Mouse (Mus musculus) cerebellum, adult 11-12 months (tissue): Measurements from ENCODE around the gene Gnat1.

Source experiments
- DNase-seq: peaks from one replicate; pipeline ENCODE4 v3.0.0; 2022

Gene Gnat1

GRCm38 (mm10) chr9:107625351-107626128, 54.0 kb downstream of the Gnat1 start:
- DNase-seq = no peak

DNA sequence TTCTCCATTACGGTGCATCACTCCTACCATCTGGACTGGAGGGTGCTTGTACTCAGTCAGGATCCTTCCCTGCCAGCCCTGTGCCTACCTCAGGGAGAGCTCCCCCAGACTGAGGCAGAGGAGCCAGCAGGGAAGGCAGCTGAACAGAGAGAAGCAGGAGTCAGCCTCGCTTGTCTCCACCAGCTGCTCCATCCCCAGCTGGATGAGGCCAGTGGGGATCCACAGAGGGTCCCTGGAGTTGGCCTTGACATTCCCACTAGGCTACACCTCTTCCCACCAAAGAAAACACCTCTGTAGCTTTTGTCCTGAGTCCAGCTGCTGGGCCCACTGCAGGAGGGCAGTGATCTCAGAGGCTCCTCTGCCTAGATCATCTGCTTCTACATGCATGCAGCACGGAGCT, 54.6 kb downstream of the Gnat1 start:
- peak; percentile 28 for DNase-seq

DNA sequence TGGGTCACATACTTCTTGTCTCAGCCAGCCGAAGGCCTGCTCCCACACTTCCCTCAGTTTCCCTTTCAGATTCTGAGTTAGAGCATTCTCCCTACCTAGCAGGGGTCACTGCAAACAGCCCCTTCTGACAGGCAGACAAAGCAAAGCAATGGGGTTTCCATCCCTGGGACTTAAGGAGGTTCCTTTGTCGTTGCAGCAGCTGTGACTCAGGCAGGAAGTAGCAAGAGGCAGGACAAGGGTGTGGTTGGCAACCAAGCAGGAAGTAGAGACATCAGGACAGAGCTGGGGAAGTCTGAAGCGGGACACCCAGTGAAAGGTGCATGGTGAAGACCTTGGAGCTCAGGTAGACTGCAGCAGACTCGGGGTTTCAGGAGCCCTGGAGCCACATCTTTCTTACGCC, 55.0 kb downstream of the Gnat1 start:
- no peak for DNase-seq
